Mouse (Mus musculus): Measurements from ENCODE around the gene Stk16.

The Stk16 gene

DNA sequence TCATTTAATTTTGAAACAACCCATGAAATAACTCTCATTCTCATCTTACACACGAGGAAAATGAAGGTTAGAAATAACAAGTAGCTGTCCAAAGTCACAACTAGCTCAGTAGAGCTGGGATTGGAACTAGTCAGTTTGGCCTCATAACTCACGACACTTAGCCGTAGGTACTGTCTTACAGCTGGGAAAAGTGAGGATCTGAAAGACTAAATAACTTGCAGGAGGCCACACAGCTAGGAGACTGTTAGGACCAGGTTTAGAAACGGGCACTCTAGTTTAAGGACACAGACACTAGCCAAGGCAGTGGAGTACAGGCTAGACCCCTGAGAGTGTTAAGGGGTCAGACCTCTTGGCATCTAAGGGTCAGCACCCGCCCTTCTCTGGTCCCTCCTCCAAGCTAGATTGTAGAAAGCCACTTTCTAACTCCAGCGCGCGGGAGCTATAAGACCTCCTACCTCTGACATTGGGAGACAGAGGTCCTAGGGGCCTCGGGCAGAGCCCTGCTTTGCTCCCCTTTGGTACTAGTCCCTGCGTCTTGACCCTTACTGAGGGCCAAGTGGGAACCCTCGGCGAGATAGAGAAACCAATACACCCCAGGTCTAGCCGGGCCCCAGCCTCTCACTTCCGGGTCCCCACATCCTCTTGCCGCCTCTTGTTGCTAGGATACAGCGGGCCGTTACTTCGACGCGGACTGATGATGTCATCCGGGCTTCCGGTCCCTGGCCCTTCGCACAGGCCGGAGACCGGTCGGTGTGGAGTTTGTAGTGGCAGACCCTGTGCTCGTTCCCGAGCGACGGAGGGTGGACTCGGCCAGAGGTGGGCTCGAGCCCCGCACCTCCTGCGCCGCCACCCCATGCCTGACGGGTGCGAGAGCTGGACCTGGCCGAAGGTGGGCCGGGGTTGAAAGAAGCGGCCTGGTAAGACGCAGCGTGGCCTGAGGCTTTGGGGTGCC is at the start of gene Stk16, which contains the start of gene Glb1l:
Gene Stk16, plus strand, starts transcription at position 703 of the 952 bp plus-strand sequence.
Gene Glb1l, minus strand, starts transcription at position 678 of the 952 bp plus-strand sequence.
- DNase-seq (ENCODE audit: low spot score) = peak; percentile 97

DNA sequence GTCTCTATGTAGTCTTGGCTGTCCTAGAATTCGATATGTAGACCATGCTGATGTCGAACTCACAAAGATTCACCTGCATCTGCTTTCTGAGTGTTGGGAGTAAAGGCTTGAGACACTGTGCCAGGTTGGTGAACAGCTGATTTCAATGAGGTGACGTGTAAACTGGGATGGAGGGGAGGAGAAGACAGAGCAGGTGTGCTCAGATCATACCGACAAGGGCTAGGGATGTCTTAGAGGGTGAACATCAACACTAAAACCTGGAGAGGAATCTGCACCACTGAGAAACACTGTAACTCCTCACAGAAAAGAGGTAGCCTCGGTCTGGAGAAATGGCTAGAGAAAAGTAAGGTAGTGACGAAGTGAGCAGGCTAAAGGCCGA is 42.6 kb upstream of the Stk16 start:
- no peak for DNase-seq (ENCODE audit: low spot score)

DNA sequence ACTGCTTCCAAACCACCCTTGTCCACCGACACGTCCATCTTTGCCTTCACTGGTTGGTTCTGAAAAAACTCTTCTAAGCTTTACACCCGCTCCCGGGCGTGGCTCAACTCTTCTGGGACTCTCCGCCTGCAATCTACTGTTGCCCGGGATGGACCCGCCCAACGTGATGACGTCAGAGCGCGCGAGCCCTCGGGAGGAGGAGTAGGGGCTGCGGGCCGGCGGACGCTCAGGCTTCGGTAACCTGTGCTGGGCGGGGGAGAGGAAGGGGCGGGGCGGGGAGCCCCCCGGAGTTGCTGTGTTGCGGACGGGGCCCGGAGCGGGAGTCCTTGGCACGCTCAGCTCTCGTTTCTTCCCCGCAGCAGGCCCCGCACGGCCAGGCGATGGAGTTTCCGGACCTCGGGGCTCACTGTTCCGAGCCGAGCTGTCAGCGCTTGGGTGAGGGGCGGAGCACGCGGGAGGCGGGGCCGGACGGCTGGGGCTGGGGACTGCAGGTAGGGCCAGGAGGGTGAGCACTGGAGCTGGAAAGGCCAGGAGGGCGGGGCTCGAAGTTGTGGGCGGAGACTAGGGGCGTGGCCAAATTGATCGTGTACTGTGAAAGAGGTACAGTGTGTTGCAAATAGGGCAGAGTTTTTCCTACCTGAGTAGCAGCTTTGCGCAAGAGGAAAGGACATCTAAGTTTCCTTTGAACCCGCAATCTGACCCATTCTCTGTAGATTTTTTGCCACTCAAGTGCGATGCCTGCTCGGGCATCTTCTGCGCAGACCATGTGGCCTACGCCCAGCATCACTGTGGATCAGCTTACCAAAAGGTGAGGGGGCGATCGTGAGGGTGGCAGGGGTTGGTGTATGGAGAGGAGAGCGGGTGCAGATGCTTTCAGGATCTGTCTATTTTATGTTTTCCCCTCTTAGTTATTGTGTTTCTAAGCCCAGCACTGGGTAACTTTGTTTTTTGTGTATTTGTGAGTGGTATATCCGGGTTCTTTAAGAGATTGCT is 41.9 kb upstream of the Stk16 start, which contains the start of gene Zfand2b:
Gene Zfand2b, plus strand, starts transcription at position 175 of the 993 bp plus-strand sequence.
- DNase-seq (ENCODE audit: low spot score) = peak; percentile 98

DNA sequence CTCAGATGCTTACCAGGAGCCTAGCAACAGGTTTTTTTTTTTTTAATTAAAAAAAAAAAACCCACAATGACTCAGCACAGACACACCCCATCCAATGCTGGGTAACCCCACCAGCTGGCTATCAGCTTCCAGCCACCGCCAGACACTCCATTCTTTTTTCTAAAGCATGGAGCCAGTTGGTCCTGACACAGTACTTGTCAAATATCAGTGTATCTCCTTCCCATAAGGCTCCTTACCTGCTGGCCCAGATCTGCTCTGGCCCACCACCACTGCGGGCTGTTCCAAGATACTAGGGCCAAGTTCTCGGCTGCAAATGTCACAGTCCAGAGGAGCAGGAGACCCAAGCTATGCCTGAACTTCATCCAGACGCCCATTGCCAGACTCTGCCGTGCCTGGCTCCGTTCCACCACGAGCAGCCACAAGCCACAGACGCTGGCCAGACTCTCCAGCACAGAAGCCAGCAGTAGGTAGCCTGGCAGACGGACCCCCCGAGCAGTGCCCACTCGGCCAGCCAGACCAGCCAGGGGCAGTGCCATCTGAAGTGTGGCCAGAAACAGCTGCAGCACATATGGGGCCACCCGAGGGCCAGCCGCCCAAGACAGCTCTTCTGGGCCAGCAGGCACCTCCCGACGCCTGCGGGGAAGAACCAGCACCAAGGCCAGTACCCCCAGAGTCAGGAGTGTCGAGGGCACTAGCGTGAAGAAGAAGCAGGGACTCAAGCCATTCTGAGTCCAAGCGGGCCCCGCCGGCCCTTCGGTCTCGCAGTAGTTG is 31.1 kb upstream of the Stk16 start:
- no peak for DNase-seq (ENCODE audit: low spot score)

DNA sequence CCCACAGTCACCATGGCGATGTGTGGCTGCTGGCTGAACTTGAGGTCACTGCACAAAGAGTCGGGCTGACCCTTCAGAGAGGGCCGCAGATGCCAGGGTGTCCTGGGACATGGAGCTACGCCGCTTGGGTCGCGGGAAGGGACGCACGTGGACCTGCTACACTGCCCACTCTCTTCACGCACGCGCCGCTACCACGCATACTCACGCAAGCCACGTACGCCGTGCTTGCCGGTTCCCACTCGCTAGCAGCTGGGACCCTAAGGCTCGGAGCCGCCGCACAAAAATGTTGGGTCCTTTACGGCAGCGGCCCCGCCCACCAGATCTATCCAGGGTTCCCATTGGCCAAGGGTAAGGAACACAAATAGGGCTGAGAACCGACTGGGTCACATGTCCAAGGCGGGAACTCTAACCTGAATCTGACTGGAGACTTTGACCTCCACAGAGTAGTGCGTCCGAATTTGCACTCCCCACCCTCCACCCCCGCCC is 30.5 kb upstream of the Stk16 start, which contains the start of gene Abcb6:
Gene Abcb6, minus strand, starts transcription at position 288 of the 486 bp plus-strand sequence.
- DNase-seq (ENCODE audit: low spot score) = peak; percentile 90

DNA sequence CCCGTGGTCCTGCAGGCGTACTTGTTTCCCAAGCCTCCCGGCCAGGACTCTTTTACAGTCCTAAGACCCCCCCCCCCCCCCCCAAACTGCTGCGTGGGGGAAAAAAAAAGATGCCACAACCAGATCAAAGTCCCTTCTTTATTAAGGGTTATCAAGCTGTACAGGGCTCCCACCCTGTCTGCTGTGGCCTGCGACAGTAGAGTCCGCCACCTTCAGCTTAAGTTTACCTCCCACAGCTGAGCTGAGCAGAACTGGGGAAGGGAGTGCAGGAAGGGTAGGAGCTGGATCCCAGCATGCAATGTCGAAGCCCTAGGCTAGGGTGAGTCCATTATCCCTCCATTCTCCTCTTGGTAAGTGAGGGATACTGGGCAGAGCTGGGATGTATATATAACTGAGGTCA is 29.9 kb upstream of the Stk16 start:
- DNase-seq (ENCODE audit: low spot score) = no peak

DNA sequence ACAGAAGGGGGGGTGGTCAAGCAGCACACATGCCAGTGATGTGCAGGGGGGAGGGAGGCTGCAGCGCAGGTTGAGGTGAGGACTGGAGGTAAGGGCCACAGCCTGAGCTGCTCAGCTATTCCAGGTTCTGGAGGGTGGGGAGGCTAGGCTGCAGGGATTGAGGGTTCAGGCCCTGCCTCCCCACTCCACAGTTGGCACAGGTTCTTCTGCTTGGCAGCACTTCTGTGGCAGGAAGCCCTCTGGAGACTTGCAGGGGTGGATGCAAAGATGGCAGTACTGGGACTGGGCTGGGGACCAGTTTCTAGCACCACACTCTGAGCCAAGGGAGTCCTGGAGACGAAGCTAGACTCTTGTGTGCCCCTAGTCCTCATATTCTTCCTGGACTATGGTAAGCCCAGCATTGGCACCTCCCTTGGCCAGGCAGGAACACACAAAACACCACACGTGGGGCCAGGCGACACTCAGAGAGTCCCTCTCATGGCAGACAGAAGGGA is 29.2 kb upstream of the Stk16 start:
- no peak for DNase-seq (ENCODE audit: low spot score)

DNA sequence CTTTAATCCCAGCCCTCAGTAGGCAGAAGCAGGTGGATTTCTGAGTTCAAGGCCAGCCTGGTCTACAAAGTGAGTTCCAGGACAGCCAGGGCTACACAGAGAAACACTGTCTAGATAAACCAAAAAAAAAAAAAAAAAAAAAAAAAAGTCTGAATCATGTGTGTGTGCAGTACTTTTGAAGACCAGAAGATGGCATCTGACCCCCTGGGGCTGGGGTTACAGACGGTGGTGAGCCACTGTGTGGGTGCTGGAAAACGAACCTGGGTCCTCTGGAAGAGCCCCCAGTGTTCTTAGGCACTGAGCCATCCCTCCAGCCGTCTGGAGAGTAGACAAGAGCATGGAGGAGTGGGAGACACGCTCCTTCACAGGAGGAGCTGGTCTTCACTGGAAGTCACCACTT is 28.5 kb upstream of the Stk16 start:
- DNase-seq (ENCODE audit: low spot score) = no peak

DNA sequence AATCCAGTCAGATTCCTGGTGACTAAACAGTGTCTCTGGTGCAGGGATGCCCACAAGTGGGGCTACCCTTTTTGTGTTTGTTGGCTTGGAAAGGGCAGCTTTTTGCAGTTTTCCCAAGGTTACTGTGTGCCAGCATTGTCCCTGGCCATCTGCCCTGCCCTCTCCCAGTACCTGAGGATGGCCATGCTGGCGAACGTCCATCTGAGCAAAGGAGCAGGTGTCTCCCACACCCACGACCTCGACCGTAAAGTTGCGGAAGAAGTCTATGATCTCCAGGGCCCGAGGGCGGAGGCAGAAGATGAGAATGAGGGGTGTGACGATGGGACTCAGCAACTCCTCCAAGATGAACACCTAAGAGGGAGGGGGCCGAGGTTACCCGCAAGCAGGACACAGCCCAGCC is 25.1 kb upstream of the Stk16 start:
- DNase-seq (ENCODE audit: low spot score) = no peak

DNA sequence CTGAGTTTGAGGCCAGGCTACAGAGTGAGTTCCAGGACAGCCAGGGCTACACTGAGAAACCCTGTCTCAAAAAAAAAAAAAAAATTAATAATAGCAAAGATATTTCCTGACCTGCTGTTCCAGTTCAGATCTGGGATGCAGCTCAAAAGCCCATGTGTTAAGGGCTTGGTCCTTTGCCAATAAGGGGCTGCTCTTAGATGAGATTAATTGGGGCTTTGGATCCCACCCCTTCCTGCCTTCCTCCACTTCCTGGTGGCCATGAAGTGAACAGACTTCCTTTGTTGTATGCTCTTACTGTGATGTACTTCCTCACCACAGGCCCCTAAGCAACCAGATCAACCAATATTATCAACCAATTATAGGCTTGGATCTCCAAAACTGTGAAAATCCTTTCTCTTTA is 23.5 kb upstream of the Stk16 start:
- DNase-seq (ENCODE audit: low spot score) = no peak

DNA sequence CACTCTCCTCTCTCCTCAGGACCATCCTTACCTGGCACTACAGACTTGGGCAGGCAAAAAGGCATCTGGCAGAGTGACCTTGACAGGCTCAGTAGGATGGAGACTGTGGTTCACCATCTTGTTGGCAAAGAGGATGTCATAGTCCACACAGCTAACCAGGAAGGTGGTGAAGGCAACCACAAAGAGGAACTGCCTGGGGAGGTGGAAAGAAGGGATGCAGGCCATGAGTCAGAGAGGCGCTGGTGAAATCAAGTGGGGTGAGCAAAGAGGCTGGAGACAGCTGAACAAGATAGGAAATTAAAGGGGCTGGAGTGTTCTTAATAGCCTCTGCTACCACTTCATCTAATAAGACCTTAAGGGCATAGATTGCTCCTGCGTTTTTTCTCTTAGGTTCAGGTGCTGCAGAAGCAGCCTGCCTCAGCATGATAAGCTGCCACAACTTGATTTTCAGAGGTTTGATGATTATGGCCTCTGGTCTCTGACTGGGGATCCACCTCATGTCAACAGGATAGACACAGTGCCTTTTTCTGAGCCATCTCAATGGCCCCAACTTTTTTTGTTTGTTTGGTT is 22.6 kb upstream of the Stk16 start:
- peak; percentile 48 for DNase-seq (ENCODE audit: low spot score)

DNA sequence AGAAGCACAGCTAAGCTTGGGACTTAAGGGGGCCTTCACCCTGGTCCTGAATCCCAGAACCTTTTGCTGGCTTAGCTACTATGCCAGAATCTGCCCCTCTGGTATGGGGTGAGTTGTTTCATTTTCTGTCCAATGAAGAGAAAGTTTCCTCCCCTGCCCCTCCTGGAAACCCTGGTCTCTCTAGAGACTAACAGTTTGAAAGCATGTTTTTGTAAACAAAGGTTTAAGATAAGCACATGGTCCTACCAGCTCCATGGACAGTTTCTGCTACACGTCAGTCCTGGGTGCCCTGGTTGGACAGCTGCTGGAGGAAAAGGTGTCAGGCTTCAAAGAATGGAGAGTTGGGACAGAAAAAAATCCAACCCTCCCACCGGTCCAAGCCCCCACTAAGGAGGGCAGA is 20.1 kb upstream of the Stk16 start:
- no peak for DNase-seq (ENCODE audit: low spot score)

DNA sequence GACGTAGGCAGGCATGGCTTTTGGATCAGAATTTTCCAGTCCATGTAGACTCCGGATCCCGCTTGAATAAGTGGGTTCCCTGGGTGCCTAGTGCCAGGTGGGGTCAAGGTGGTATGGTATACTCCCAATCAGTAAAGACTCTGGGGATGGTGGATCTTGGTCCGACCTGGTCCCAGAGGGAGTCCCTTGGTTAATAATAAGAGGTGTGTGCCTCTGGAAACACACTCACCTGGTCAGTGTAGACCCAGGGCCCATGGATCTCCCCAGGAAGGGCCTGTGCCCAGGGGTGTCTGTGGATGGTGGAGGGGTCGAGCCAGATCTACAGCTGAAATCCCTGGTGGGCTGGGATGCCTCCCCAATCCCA is 19.4 kb upstream of the Stk16 start:
- DNase-seq (ENCODE audit: low spot score) = no peak

DNA sequence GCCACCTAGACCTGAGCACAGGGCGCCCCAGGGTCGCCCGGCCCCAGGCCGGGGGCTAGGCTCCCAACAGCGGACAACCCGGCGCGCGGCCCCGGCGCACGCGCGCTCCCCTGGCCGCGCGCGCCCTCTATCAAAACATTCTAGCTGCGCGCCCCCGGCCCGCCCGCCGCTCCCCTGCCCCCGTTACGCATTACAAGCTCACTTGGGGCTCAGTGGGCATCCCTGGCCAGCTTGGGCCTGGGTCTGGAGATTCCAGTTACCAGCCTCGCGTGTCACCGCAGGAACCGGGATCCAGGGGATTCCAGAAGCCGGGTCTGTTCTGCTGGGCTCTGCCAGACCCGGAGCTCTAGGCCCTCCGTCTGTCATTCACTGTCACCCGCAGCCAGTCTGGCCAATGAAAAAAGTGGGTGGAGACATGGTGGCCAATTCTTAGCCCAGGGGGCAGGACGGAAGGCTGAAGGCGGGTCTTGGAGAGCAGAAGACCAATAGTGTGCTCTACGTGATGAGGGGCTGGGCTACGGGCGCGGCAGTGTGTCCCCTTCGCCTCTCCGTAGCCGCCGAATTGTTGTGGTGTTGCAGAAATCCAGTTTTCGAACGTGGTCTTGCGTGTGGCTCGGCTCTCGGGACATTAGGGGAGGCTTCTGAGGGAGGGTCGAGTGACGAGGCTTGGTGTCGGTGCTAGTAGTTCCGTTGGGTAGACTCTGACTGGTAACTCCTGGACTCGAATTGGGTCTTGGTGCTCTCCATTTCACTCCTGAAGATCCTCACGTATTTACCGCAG is 18.8 kb upstream of the Stk16 start, which contains the start of the genes Ankzf1 and Atg9a:
Gene Ankzf1, plus strand, starts transcription at position 530 of the 781 bp plus-strand sequence.
Gene Atg9a, minus strand, starts transcription at position 575 of the 781 bp plus-strand sequence.
- DNase-seq (ENCODE audit: low spot score) = peak; percentile 99

DNA sequence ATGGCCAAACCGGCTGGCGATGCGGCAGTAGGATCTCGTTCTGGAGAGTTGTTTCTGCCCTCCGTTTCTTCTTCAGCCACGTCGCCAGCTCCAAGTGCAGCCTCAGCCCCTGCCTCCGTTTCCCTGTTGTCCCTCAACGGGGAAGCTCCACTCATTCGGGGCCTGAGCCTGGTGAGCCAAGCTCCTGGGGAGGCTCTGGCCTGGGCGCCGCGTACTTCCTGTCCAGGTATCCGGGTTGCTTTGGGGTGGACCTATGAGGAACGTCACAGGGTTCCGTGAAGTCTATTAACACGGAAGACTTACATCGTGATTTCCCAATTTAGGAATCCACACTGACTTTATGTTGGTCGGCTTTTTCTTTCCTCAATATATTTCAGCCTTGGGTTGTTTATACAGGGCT is 18.2 kb upstream of the Stk16 start:
- peak; percentile 57 for DNase-seq (ENCODE audit: low spot score)

DNA sequence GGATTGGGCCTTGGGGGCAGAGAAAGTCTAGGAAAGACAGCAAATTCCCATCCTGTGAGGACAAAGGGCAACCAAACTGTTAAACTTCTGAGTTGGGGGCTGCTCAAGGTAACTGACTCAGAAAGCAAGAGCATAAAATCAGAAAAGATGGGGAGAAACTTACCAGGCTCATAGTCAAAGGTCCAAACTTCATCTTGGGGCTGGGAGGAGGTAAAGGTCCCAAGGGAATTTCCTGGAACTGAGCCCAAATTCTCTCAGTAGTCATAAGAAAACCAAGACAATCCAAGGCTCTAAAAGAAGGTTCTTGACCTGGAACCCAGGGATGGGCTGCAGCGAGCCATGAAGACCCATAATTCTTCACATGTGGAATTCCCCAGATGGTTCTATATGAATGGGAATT is 9.4 kb upstream of the Stk16 start:
- no peak for DNase-seq (ENCODE audit: low spot score)

DNA sequence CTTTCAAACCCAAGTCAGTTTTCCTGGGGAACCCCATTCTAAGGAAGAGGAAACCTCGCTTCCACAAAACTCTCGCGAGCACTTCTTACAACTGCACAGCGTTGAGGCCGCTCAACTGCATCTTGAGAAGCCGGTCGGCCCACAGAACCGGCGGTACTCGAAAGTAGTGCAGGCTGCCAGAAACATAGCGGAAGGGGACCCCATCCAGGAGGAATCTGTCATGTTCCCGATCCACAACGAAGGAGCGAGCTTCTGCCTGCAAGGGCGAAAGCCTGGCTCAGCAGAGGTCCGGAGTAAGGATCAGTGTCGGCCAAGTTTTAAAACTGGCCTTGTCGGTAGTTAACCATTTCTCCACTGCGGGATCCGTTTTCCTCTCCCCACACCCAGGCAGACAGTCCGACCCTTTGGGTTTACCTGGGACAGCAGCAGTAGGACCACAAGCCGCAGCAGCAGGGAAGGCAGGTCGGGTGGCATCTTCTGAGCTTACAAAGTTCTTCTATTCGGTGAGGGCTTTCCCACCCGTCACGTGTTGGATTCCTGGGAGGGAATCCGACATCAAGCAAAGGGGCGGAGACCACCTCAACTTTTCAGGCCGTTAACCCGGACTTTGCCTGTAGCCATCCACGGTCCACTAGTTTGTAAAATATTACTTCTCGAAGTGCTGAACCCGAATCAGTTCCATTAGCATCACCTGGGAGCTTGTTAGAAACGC is 1.5 kb upstream of the Stk16 start:
- DNase-seq (ENCODE audit: low spot score) = peak; percentile 46

DNA sequence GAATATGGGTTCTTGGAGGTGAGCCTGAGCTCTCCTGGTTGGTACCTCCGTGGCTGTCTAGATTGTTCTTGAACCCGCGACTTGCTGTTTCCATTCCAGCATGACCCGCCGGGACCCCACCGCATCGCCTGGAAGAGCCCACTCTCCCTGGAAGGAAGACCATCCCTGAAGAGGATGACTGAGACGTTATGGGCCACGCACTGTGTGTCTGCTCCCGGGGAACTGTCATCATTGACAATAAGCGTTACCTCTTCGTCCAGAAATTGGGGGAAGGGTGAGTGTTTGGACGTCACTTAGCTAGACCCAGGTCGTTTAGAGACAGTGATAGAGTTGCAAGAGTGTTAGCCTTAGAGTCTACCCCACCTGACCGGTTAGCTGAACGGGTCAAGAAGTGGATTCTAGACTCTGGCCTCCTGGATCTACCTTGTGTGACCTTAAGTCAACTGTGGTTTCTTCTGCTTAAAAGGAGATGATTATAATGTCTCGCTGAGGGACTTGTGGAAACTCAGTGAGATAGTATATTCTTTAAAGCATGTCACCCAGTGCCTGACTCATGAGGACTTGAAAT is 587 bp downstream of the Stk16 start:
- no peak for DNase-seq (ENCODE audit: low spot score)

DNA sequence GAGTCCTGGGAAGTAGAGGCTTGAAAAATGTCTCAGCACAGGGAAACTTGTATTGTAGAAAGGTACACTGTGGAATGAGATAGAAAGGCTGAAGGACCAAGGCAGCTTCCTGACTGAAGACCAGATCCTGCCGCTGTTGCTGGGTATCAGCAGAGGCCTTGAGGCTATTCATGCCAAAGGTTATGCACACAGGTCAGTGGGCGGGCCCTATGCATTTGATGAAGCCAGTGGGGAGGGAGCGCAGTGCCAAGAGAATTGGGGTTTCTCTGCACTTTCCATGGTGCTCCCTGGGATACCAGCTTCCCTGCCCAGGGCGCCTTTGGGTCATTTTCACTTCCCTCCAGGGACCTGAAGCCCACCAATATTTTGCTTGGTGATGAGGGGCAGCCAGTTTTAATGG is 1.9 kb downstream of the Stk16 start:
- no peak for DNase-seq (ENCODE audit: low spot score)

Measured in lung, postnatal 25 days (tissue).